Mouse (Mus musculus) CH12.LX (cell line): ENCODE data around the gene Mdk.

Source experiments
- CHD1 ChIP-seq: IDR thresholded peaks from 2 replicates; pipeline ENCODE4 v1.6.1; 2012; ENCODE audit warnings: low read depth, low read length, improper control_type of control experiment, inconsistent platforms
- CHD2 ChIP-seq: IDR thresholded peaks from 2 replicates; pipeline ENCODE4 v1.6.1; 2011; ENCODE audit warnings: low read length, improper control_type of control experiment
- CTCF ChIP-seq, 2 experiments: IDR thresholded peaks in 1 of 2; conservative IDR thresholded peaks in 1 of 2; 2 replicates each; pipeline ENCODE4 v1.5.1; 2011 to 2012; ENCODE audit warnings: low read depth in 2 of 2, low read length in 2 of 2, improper control_type of control experiment in 1 of 2, inconsistent platforms in 1 of 2, mild to moderate bottlenecking in 1 of 2, moderate library complexity in 1 of 2
- E2F4 ChIP-seq: IDR thresholded peaks from 2 replicates; pipeline ENCODE4 v1.6.1; 2011; ENCODE audit warnings: low read depth, low read length, improper control_type of control experiment; ENCODE audit not compliant: insufficient replicate concordance
- EP300 ChIP-seq: IDR thresholded peaks from 2 replicates; pipeline ENCODE4 v1.6.1; 2011; ENCODE audit warnings: low read length, improper control_type of control experiment
- ETS1 ChIP-seq: conservative IDR thresholded peaks from 2 replicates; pipeline ENCODE4 v1.6.1; 2012; ENCODE audit warnings: low read depth, mild to moderate bottlenecking, inconsistent platforms, low read length, improper control_type of control experiment, moderate library complexity
- HCFC1 ChIP-seq: IDR thresholded peaks from 2 replicates; pipeline ENCODE4 v1.6.1; 2012; ENCODE audit warnings: low read depth, mild to moderate bottlenecking, inconsistent platforms, low read length, improper control_type of control experiment
- POLR2A ChIP-seq: IDR thresholded peaks from 2 replicates; pipeline ENCODE4 v1.6.1; 2011; ENCODE audit warnings: low read depth, mild to moderate bottlenecking, improper control_type of control experiment, low read length
- POLR2AphosphoS2 ChIP-seq: IDR thresholded peaks from 2 replicates; pipeline ENCODE4 v1.6.1; 2011; ENCODE audit warnings: low read depth, low read length, improper control_type of control experiment
- TBP ChIP-seq: conservative IDR thresholded peaks from 2 replicates; pipeline ENCODE4 v1.6.1; 2011; ENCODE audit warnings: low read depth, low read length, improper control_type of control experiment
- TCF12 ChIP-seq: IDR thresholded peaks from 2 replicates; pipeline ENCODE4 v1.6.1; 2014; ENCODE audit warnings: low read depth, mild to moderate bottlenecking, inconsistent platforms, low read length, improper control_type of control experiment
- ZKSCAN1 ChIP-seq: IDR thresholded peaks from 2 replicates; pipeline ENCODE4 v1.6.1; 2012; ENCODE audit warnings: low read depth, inconsistent platforms, low read length, improper control_type of control experiment, borderline replicate concordance

DNA sequence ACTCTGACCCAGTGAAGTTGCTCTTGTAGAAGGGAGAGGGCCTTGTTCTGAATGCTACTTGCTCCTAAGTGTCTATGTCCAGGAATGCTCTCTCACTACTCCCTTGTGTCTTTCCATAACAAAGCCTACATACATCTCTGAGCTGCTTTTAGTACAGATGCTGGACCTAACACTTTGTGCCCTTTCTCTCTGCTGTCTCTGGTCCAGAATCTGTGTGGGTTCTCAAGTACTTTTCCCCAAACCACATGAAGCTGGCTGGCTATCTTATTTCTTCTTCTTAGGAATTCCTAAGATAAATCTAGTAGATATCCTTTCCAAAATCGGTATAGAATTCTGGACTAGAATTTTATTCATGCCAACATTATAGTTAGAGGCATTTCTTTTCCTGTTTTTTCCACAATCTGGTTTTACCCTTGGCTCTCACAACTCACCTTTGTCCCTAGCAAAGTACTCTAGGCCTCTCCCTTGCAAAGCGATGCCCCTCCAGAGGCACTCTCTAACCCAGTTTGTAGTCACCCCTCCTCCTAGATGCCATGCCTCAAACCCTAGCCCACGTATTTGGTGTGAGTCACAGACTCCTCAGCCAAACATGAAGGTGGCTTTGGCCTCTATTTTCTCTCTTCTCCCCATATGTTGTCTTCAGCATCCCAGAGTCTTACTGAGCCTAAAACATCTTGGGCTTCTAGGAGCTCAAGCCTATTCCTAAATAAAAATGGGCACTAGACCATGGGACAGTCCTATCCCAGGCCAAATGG is 28.7 kb downstream of the Mdk start:
- TF ChIP-seq CTCF (conservative IDR thresholded peaks at IDR 0.05 in 1 of 2, IDR thresholded peaks at IDR 0.05 in 1 of 2; ENCODE audit: low read depth in 2 of 2, low read length in 2 of 2) (no peak), EP300 (no peak), CHD1 (no peak), CHD2 (no peak), POLR2A (no peak), ETS1 (no peak), POLR2AphosphoS2 (no peak), E2F4 (no peak), ZKSCAN1 (no peak), TCF12 (no peak), TBP (no peak), HCFC1 (no peak)
